Mouse (Mus musculus): Measurements from ENCODE around the gene Tubg2. TPM values are rescaled to one million over a fixed set of nuclear protein-coding genes. Genes with fewer than 3 reads are reported as not detected.

Gene Tubg2
- total and polyA plus RNA-seq, 3 experiments, result 2.1 to 10.5 (median 4.7) TPM

GRCm38 (mm10) chr11:101110708-101111107 lies 45.0 kb upstream of the Tubg2 start (continued):
- TF ChIP-seq IRF4 (IDR thresholded peaks at IDR 0.05; ENCODE audit: low read depth, low read length) (no peak), ZC3H11A (IDR thresholded peaks at IDR 0.05; ENCODE audit: low read depth, low read length) (no peak), CHD1 (IDR thresholded peaks at IDR 0.05; ENCODE audit: low read depth, low read length) (peak; percentile 60; the same call in 1 of the 2 replicates), EP300 (IDR thresholded peaks at IDR 0.05; ENCODE audit: low read length) (0 out of 2 replicates have a peak, but pooled peaks have one; percentile 22), RCOR1 (conservative IDR thresholded peaks at IDR 0.05; ENCODE audit: low read depth, low read length) (no peak), ZMIZ1 (IDR thresholded peaks at IDR 0.05; ENCODE audit: low read depth, low read length) (no peak), SIN3A (IDR thresholded peaks at IDR 0.05; ENCODE audit: low read length) (no peak), MEF2A (IDR thresholded peaks at IDR 0.05; ENCODE audit: borderline replicate concordance, low read depth, low read length) (no peak)

- in situ Hi-C loops (cut with MboI; ENCODE audit: low pct_ligation_motif_present, low pct_unique_long_range_greater_than_20kb, low sequenced_read_pairs), result no loop called here
- no peak overlapping the region for H3K4me3 ChIP-seq (replicated peaks in 1 of 3; ENCODE audit: low read depth in 2 of 3, low read length in 2 of 3, poor library complexity in 1 of 3)
- H3K79me2 ChIP-seq (replicated peaks; ENCODE audit: control insufficient read depth, extremely low read depth, insufficient read depth, poor library complexity, severe bottlenecking), result peaks cover 91% of the 10 kb centered on the region
- peaks cover 16 to 65% of the 10 kb centered on the region in 2 experiments for H3K4me1 ChIP-seq (ENCODE audit: control insufficient read depth in 1 of 2, insufficient read depth in 2 of 2)
- peak overlapping the region; percentile 76 for H3K27ac ChIP-seq (ENCODE audit: insufficient read depth, low read depth)
- peaks cover 15 to 61% of the 10 kb centered on the region in 2 experiments for H3K36me3 ChIP-seq (replicated peaks in 1 of 2; ENCODE audit: control insufficient read depth in 1 of 2, insufficient read depth in 1 of 2, low read length in 1 of 2)
- dilution Hi-C loops (cut with MboI; ENCODE audit: extremely low pct_ligation_motif_present, extremely low pct_unique_long_range_greater_than_20kb, low sequenced_read_pairs), result no loop called here
- peak overlapping the region; percentile 46 for H3K9ac ChIP-seq (ENCODE audit: insufficient read depth, low read depth)
- H3K9me3 ChIP-seq (replicated peaks; ENCODE audit: low read length), result peaks cover 13% of the 10 kb centered on the region
- DNase-seq (ENCODE audit: extremely low read depth), result peak; percentile 76
- peak overlapping the region; percentile 70 for H3K4me2 ChIP-seq (ENCODE audit: insufficient read depth, low read depth, poor library complexity, severe bottlenecking)
- no peaks in the 10 kb centered on the region for H3K27me3 ChIP-seq (replicated peaks)
- TF ChIP-seq EP300 (IDR thresholded peaks at IDR 0.05; ENCODE audit: low read length), result peak; percentile 55
- no peak for TF ChIP-seq POLR2A (IDR thresholded peaks at IDR 0.05; ENCODE audit: low read depth, low read length)
- TF ChIP-seq BHLHE40 (IDR thresholded peaks at IDR 0.05; ENCODE audit: low read depth, low read length), result peak; percentile 85
- peak; percentile 56; the same call in 1 of the 2 replicates for TF ChIP-seq MAX (IDR thresholded peaks at IDR 0.05; ENCODE audit: low read length)
- no peak; the same call in 1 of the 2 replicates for TF ChIP-seq MYC (IDR thresholded peaks at IDR 0.05; ENCODE audit: low read depth, low read length)
- no peak for TF ChIP-seq HCFC1 (IDR thresholded peaks at IDR 0.05; ENCODE audit: low read depth, low read length)
- TF ChIP-seq ELF1 (IDR thresholded peaks at IDR 0.05; ENCODE audit: low read depth, low read length), result no peak; the same call in 1 of the 2 replicates
- no peak for TF ChIP-seq USF1 (IDR thresholded peaks at IDR 0.05; ENCODE audit: low read depth, low read length)
- TF ChIP-seq ZMIZ1 (IDR thresholded peaks at IDR 0.05; ENCODE audit: low read depth, low read length), result peak; percentile 59; the same call in 1 of the 2 replicates
- TF ChIP-seq E2F4 (IDR thresholded peaks at IDR 0.05; ENCODE audit: insufficient replicate concordance, low read depth, low read length), result no peak
- no peak for TF ChIP-seq CTCF (conservative IDR thresholded peaks at IDR 0.05 in 1 of 2, IDR thresholded peaks at IDR 0.05 in 1 of 2; ENCODE audit: low read depth in 2 of 2, low read length in 2 of 2)
- peak; percentile 41 for TF ChIP-seq ZNF384 (IDR thresholded peaks at IDR 0.05; ENCODE audit: low read depth, low read length)
- no peak for TF ChIP-seq TBP (conservative IDR thresholded peaks at IDR 0.05; ENCODE audit: low read depth, low read length)
- no peak for TF ChIP-seq SMC3 (IDR thresholded peaks at IDR 0.05; ENCODE audit: low read depth, low read length)
- TF ChIP-seq MXI1 (IDR thresholded peaks at IDR 0.05; ENCODE audit: low read depth, low read length), result no peak
- TF ChIP-seq CHD2 (IDR thresholded peaks at IDR 0.05; ENCODE audit: low read length), result no peak
- no peak for TF ChIP-seq POLR2AphosphoS2 (IDR thresholded peaks at IDR 0.05; ENCODE audit: low read depth, low read length)
- TF ChIP-seq USF2 (conservative IDR thresholded peaks at IDR 0.05; ENCODE audit: low read depth, low read length), result no peak
- no peak for TF ChIP-seq CHD1 (IDR thresholded peaks at IDR 0.05; ENCODE audit: low read depth, low read length)
- TF ChIP-seq ETS1 (conservative IDR thresholded peaks at IDR 0.05; ENCODE audit: low read depth, low read length), result peak; percentile 42; the same call in 1 of the 2 replicates
- TF ChIP-seq MAFK (IDR thresholded peaks at IDR 0.05; ENCODE audit: insufficient replicate concordance, low read length), result no peak
- TF ChIP-seq KAT2A (IDR thresholded peaks at IDR 0.05; ENCODE audit: insufficient replicate concordance, low read length), result no peak
- TF ChIP-seq MAZ (IDR thresholded peaks at IDR 0.05; ENCODE audit: low read depth, low read length), result no peak
- no peak for TF ChIP-seq NRF1 (IDR thresholded peaks at IDR 0.05; ENCODE audit: low read depth, low read length)
- TF ChIP-seq RAD21 (IDR thresholded peaks at IDR 0.05; ENCODE audit: low read depth, low read length), result no peak
- TF ChIP-seq SIN3A (IDR thresholded peaks at IDR 0.05; ENCODE audit: low read length), result no peak
- TF ChIP-seq IRF4 (IDR thresholded peaks at IDR 0.05; ENCODE audit: low read depth, low read length), result no peak
- no peak for TF ChIP-seq NELFE (IDR thresholded peaks at IDR 0.05; ENCODE audit: low read depth, low read length)
- TF ChIP-seq PAX5 (IDR thresholded peaks at IDR 0.05; ENCODE audit: low read length), result no peak
- TF ChIP-seq GABPA (IDR thresholded peaks at IDR 0.05; ENCODE audit: insufficient replicate concordance, low read depth, low read length), result no peak
- TF ChIP-seq JUND (conservative IDR thresholded peaks at IDR 0.05; ENCODE audit: low read depth, low read length), result no peak
- no peak for TF ChIP-seq TCF12 (IDR thresholded peaks at IDR 0.05; ENCODE audit: low read depth, low read length)
- no peak for TF ChIP-seq ZC3H11A (IDR thresholded peaks at IDR 0.05; ENCODE audit: low read depth, low read length)
- TF ChIP-seq JUN (IDR thresholded peaks at IDR 0.05; ENCODE audit: insufficient read depth, low read depth, low read length), result no peak
- no peak; the same call in 1 of the 2 replicates for TF ChIP-seq RCOR1 (conservative IDR thresholded peaks at IDR 0.05; ENCODE audit: low read depth, low read length)
- TF ChIP-seq UBTF (IDR thresholded peaks at IDR 0.05; ENCODE audit: low read depth, low read length), result no peak
Observed at GRCm38 (mm10) chr11:101111178-101111577, 44.5 kb upstream of the Tubg2 start.

Data from CH12.LX (cell line).